Mouse (Mus musculus) erythroid progenitor cell, adult 5-6 weeks (primary cell): ENCODE data around the gene Arid3b. TPM values are rescaled to one million over a fixed set of nuclear protein-coding genes. Genes with fewer than 3 reads are reported as not detected.

Source experiments
- ATAC-seq: replicated peaks from 2 replicates; pipeline ENCODE4 v1.8.0; 2016; ENCODE audit warnings: moderate number of reproducible peaks, mild to moderate bottlenecking, moderate TSS enrichment, inconsistent platforms; ENCODE audit not compliant: poor library complexity, low FRiP score, severe bottlenecking
- total RNA-seq, 2 experiments: library from RNA; stranded (forward) in 1 of 2; stranded (reverse) in 1 of 2; fragments of 150-400 nt in 1 of 2; fragments of 186-747, 209-891 nt in 1 of 2; gene quantifications; 2 replicates each; pipeline versions ENCODE4 v1.2.3 to v1.2.4; 2015 to 2017; ENCODE audit warnings: low replicate concordance in 2 of 2

The Arid3b gene
- total RNA-seq, 2 experiments from 2014 or later, result 0.83 to 7.1 TPM

DNA sequence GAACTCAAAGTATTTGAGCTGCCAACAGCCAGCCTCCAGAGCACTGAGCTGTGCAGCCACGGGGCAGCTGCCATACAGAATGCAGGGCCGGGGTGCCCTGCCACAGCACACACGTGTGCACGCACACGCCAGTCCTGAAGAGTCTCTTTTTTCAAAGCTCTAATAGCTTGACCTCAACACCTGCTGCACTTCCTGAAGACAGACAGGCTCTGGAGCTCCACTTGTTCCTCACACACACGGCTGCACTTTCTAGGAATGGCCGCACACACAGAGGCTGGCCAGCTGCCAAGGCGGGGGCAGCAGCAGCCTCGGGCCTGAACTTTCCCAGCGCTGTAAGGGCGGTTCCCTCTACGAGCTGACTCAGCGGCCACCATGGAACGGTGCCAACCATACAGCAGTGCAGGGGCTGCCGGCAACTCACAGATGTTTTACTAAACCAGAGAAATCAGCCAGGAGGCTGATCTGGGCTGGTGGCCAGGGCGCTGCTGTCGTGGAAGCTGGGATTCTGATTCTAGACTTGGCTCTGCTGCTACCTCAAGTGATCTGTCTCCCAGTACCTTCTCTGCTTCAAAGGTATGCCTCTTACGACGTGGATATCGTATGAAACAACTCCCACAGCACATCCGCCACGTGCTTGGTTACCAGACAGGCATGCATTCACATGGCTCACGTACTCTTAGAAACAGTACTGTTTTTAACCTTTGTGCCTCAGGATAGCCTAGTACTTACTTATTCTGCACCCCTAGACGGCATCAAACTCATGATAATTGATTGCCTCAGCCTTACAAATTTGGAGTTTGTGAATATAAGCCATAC is 5.1 kb downstream of the Arid3b start:
- ATAC-seq, result peak; percentile 90

DNA sequence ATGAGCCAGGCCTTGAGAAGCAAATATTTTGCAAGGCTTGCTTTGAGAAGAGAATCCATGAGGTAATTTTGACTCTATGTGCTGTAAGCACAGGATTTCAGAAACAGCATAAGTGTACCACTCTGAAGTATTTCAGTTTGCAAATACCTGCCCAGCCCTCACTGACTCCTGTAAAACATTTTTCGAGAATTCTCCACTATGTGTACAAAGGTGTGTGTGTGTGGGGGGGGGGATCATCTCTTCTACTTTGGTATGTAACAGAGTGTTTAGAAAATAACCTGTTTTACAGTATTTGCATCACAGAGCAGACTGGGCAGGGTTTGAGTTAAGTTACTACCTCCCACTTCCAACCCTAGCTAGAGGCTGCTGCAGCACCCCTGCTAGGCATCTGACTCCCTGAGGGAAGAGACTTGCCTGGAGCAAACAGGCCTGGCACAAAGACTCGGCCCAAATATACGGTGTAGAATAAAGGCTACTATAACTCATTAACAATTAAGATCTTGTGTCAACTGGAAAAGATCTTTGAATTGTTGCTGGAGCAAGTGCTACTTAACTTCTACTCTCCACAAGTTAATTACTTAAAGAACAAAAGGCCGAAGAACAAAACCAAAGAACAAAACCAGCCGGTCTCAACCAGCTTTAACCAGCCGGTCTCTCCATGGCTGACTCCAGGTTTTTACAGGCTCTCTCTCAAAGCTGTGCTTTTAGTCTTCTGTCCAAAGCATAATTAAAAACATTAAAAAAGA is 6.6 kb downstream of the Arid3b start:
- no peak for ATAC-seq

- ATAC-seq, result no peak
Measured at GRCm38 (mm10) chr9:57823397-57823796, 13.2 kb downstream of the Arid3b start.

DNA sequence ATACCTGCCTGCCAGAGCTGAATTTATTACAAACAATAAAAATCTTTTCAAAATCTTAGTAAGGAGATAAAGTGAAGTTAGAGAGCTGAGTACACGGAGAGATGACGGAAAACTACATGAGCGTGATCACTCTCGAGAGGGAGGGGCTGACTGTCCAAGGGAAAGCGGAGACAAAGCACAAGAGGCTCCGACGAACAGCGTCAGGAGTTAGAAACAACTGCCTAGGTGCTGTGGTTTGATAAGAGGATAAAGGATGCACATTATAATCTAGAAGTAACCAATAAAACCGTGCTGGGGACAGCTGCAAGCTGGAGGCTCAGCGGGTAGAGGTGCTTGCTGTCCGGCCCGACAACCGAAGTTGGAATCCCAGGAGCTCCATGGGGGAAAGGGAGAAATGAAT is 13.8 kb downstream of the Arid3b start:
- ATAC-seq, result no peak

DNA sequence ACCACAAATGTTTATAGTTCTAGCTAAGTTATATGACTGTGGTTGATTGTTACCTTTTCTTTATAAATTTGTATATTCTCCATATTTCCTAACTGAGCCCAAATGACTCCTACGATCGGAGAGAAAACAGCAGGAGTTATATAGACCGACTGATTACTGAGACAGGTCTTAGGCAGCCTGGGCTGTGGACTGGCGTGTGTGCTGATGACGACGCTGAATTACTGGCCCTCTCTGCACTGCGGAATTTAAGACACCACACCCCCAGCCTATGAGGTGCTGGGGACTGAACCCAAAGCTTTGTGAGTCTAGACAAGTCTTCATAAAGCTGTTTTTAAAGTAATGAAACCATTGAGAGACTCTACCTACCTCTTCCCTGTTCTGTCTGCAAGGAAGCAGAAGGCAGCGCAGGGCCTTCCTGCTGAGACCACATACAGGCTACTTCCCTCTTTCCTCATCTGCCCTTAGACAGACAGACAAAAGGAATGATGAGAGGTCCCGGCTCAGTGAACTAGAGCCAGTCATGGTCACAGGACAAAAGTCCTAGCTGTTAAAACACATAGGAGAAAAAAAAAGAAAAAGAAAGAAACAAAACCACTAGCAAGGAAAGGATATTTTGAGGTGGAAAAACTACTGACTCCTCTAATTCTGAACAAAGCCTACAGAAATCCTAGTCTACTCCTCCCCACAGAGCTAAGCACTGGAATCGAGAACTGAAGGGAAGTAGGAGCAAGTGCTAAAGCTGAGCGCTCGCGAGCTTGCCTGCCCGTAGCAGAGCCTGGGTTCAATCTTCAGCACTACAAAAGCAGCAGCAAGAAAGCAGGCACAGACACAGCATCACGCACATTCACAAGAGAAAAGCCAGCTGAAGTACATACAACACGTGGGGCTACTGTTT is 16.2 kb downstream of the Arid3b start:
- ATAC-seq, result no peak

GRCm38 (mm10) chr9:57817220-57817667 is 19.3 kb downstream of the Arid3b start:
- no peak for ATAC-seq

- no peak for ATAC-seq
Measured at GRCm38 (mm10) chr9:57814866-57815265, 21.7 kb downstream of the Arid3b start.

DNA sequence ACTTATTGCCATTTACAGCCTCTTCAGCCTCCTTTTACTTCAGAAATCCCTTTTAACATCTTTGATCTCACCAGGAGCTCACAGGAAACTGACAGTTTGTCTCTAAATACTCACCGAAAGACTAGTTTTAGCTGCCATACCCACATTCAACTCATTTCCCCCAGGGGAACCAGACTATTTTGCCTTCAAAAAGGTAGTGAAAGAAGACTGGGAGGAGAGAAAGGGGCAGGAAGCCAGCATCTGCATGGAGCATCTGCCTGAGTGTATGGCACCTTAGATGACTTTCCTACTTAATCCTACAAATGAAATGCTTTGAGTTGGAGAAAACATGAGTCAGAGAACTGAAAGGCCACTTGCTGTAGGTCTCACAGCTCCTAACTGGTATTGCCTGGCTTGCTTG is 22.6 kb downstream of the Arid3b start:
- ATAC-seq, result no peak

GRCm38 (mm10) chr9:57811793-57812733 is 24.5 kb downstream of the Arid3b start:
- ATAC-seq, result no peak

- ATAC-seq, result no peak
Measured at GRCm38 (mm10) chr9:57810691-57811090, 25.9 kb downstream of the Arid3b start.

DNA sequence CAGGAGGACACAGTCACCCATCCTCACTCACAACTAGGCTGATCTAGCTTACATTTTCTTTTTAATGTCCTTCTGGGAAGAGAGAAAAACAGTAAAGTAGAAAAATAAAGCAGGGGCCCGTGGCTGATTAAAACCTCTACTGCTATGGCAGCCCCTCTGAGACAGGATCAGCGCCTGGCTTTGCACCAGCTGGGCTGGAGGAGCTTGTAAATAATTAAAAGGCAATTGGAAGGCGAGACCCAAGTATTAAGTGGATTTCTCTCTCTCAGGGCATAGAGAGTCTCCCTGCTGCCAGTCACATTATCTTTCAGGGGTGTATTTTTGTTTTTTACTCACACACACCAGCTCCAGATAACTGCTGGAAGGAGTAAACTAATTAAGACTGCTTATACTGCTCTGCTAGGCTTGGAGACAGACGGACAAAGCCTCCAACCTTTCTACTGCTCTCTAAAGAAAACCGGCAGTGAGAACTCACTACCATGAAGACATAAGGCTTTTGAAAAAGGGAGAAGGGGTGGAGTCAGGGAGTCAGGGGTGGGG is 27.8 kb downstream of the Arid3b start:
- ATAC-seq, result no peak

- ATAC-seq, result no peak
Measured at GRCm38 (mm10) chr9:57807174-57807651, 29.4 kb downstream of the Arid3b start.

DNA sequence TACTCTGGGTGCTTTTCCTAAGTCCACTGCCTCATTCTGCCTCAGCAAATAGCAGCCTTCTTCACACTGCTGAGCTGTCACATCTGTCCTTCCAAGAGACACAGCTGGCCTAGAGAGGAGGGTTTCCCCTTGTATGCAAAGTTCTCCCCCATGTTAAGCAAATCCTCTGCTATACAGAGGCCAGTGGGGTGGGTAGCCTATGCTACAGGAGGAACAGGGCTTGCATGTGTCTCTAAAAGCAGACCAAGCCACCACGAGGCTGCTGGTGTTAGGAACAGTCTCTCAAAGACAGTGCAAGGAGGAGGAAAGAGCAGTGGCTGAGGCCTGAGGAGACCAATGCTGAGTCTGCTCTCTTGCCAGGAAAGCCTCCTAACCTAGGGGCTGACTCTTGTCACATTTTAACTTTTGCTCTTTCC is 30.5 kb downstream of the Arid3b start:
- ATAC-seq, result no peak

DNA sequence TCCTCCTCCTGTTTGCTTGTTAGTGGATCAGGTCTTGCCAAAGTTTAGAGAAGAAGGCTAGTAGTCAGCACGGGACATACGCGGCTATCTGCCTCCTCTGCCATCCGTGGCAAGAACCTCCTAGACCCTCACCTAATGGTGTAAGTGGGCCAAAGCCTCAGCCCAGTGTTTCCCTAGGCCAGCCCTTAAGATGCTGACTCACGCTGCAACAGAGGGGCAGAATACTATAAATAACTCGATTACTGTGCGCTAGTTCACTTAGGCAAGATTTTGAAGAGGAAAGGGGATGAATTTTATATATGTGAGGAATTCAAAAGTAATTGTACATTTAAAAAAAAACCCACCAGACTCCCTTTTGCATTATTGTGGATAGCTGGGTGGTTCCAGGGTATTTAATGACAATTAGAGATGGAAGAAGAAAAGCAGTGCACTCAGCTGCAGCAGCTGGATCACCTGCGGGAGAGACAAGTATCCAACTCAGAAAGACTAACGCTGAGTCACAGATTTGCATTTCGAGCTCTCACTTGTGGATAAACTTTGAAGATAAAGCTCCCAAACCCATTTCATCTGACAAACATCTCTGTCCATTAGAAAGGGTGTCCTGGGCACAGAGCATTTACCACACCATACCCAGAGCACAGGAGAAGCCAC is 31.4 kb downstream of the Arid3b start:
- ATAC-seq, result no peak

GRCm38 (mm10) chr9:57803839-57804238 is 32.8 kb downstream of the Arid3b start:
- ATAC-seq, result no peak

DNA sequence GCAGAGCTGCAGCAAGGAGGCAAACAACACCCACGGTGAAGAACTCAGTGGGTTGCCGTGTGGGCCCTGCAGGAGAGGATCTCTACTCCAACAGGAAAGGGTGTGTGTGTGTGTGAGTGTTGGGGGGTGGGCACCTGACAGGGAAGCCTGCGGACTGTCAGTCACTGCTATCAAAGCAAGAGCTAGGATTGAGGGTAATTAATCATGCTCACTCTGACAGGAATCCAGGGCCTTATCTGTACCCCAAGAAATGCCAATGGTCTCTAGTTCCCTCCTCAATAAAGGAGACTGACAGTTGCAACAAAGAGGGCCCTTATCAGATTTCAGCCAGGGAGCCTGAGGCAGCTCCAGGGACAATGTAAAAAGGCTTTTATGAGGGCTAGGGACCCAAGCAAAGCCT is 33.5 kb downstream of the Arid3b start:
- no peak for ATAC-seq

- ATAC-seq, result no peak
Measured at GRCm38 (mm10) chr9:57800325-57800975, 36.1 kb downstream of the Arid3b start.
